Mouse (Mus musculus) CH12.LX (cell line): Measurements from ENCODE around the gene Cep104.
A peak's percentile ranks its signal among the peaks of the same experiment; 100 is the strongest.

Source experiments
- CTCF ChIP-seq, 2 experiments: IDR thresholded peaks in 1 of 2; conservative IDR thresholded peaks in 1 of 2; 2 replicates each; pipeline ENCODE4 v1.5.1; 2011 to 2012; ENCODE audit warnings: low read depth in 2 of 2, low read length in 2 of 2, improper control_type of control experiment in 1 of 2, inconsistent platforms in 1 of 2, mild to moderate bottlenecking in 1 of 2, moderate library complexity in 1 of 2
- JUND ChIP-seq: conservative IDR thresholded peaks from 2 replicates; pipeline ENCODE4 v1.6.1; 2011; ENCODE audit warnings: low read depth, low read length, improper control_type of control experiment
- MAX ChIP-seq: IDR thresholded peaks from 2 replicates; pipeline ENCODE4 v1.6.1; 2011; ENCODE audit warnings: low read length, improper control_type of control experiment

- TF ChIP-seq CTCF (conservative IDR thresholded peaks at IDR 0.05 in 1 of 2, IDR thresholded peaks at IDR 0.05 in 1 of 2; ENCODE audit: low read depth in 2 of 2, low read length in 2 of 2) (peak in 1 of 2 experiments; percentile 54; a peak in 2 of 4 replicates), JUND (no peak), MAX (no peak)
These were observed 36.1 kb downstream of the Cep104 start for GRCm38 (mm10) chr4:154010907-154011645.
